Mouse (Mus musculus) CH12.LX (cell line): ENCODE data around the gene Lmf1.

Source experiments
- BHLHE40 ChIP-seq: IDR thresholded peaks from 2 replicates; pipeline ENCODE4 v1.6.1; 2011; ENCODE audit warnings: mild to moderate bottlenecking, low read depth, low read length, improper control_type of control experiment
- CHD2 ChIP-seq: IDR thresholded peaks from 2 replicates; pipeline ENCODE4 v1.6.1; 2011; ENCODE audit warnings: low read length, improper control_type of control experiment
- CTCF ChIP-seq, 2 experiments: IDR thresholded peaks in 1 of 2; conservative IDR thresholded peaks in 1 of 2; 2 replicates each; pipeline ENCODE4 v1.5.1; 2011 to 2012; ENCODE audit warnings: low read depth in 2 of 2, low read length in 2 of 2, improper control_type of control experiment in 1 of 2, inconsistent platforms in 1 of 2, mild to moderate bottlenecking in 1 of 2, moderate library complexity in 1 of 2
- JUN ChIP-seq: IDR thresholded peaks from 2 replicates; pipeline ENCODE4 v1.6.1; 2011; ENCODE audit warnings: low read depth, mild to moderate bottlenecking, low read length, improper control_type of control experiment, moderate library complexity; ENCODE audit not compliant: insufficient read depth
- KAT2A ChIP-seq: IDR thresholded peaks from 2 replicates; pipeline ENCODE4 v1.6.1; 2012; ENCODE audit warnings: low read length, improper control_type of control experiment, inconsistent platforms; ENCODE audit not compliant: insufficient replicate concordance
- MAFK ChIP-seq: IDR thresholded peaks from 2 replicates; pipeline ENCODE4 v1.6.1; 2011; ENCODE audit warnings: low read length, improper control_type of control experiment; ENCODE audit not compliant: insufficient replicate concordance
- MAX ChIP-seq: IDR thresholded peaks from 2 replicates; pipeline ENCODE4 v1.6.1; 2011; ENCODE audit warnings: low read length, improper control_type of control experiment
- MYC ChIP-seq: IDR thresholded peaks from 2 replicates; pipeline ENCODE4 v1.6.1; 2011; ENCODE audit warnings: low read depth, mild to moderate bottlenecking, improper control_type of control experiment, low read length
- POLR2A ChIP-seq: IDR thresholded peaks from 2 replicates; pipeline ENCODE4 v1.6.1; 2011; ENCODE audit warnings: low read depth, mild to moderate bottlenecking, improper control_type of control experiment, low read length
- POLR2AphosphoS2 ChIP-seq: IDR thresholded peaks from 2 replicates; pipeline ENCODE4 v1.6.1; 2011; ENCODE audit warnings: low read depth, low read length, improper control_type of control experiment
- SMC3 ChIP-seq: IDR thresholded peaks from 2 replicates; pipeline ENCODE4 v1.6.1; 2011; ENCODE audit warnings: low read depth, low read length, improper control_type of control experiment

DNA sequence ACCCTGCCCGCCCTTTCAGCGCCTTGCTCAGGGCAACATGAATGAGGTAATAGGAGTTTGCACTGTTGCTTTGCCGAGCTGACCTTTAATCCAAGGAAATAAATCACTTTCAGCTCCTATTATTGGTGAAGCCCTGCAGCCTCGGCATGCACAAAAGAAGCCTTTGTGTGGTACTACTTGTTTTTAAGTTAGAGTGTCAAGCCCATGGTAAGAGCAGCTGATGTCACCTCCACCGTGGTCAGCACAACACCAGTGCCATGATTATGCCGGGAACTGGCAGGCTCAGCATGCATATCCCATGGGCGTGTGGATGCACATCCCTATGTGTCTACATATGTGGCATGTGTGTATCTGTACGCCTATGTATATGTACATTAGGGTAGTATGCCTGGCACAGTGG is 56.5 kb downstream of the Lmf1 start:
- no peak for TF ChIP-seq JUN
- no peak for TF ChIP-seq MYC
- TF ChIP-seq KAT2A, result no peak
- no peak for TF ChIP-seq MAX
- no peak for TF ChIP-seq SMC3
- TF ChIP-seq POLR2AphosphoS2, result no peak
- no peak for TF ChIP-seq CTCF (conservative IDR thresholded peaks at IDR 0.05 in 1 of 2, IDR thresholded peaks at IDR 0.05 in 1 of 2; ENCODE audit: low read depth in 2 of 2, low read length in 2 of 2)
- TF ChIP-seq CHD2, result no peak
- TF ChIP-seq POLR2A, result no peak
- TF ChIP-seq MAFK, result no peak
- TF ChIP-seq BHLHE40, result no peak
